Mouse (Mus musculus) midbrain, embryonic 16.5 days (tissue): ENCODE measurements around the gene Lfng. TPM values are rescaled to one million over a fixed set of nuclear protein-coding genes. Genes with fewer than 3 reads are reported as not detected.

Experiments used
- ATAC-seq: fragments of 200-750 bp; cut with Nextera tagmentation; 2 replicates; pipeline ENCODE4 v1.8.0; 2017; ENCODE audit warnings: moderate TSS enrichment
- H3K27ac ChIP-seq: fragments of 300-500 bp; sonication (generic); 2 replicates; pipeline ENCODE4 v1.5.1; 2014; ENCODE audit warnings: mild to moderate bottlenecking, low read length, mixed read lengths
- H3K27me3 ChIP-seq: fragments of 300-500 bp; sonication (generic); 2 replicates; pipeline ENCODE4 v1.6.1; 2014; ENCODE audit warnings: low read depth, low read length, mixed read lengths; ENCODE audit not compliant: control insufficient read depth, insufficient read depth
- H3K36me3 ChIP-seq: fragments of 300-500 bp; sonication (generic); 2 replicates; pipeline ENCODE4 v1.6.1; 2014; ENCODE audit warnings: mild to moderate bottlenecking, low read length, moderate library complexity, mixed read lengths; ENCODE audit not compliant: control insufficient read depth, insufficient read depth
- H3K4me1 ChIP-seq: fragments of 300-500 bp; sonication (generic); 2 replicates; pipeline ENCODE4 v1.6.1; 2014; ENCODE audit warnings: mild to moderate bottlenecking, low read length, mixed read lengths; ENCODE audit not compliant: control insufficient read depth, insufficient read depth
- H3K4me2 ChIP-seq: fragments of 300-500 bp; sonication (generic); 2 replicates; pipeline ENCODE4 v1.6.1; 2014; ENCODE audit warnings: mild to moderate bottlenecking, low read length, mixed read lengths
- H3K4me3 ChIP-seq: fragments of 300-500 bp; sonication (generic); 2 replicates; pipeline ENCODE4 v1.5.1; 2014; ENCODE audit warnings: low read depth, mild to moderate bottlenecking, low read length, moderate library complexity, mixed read lengths
- H3K9ac ChIP-seq: fragments of 300-500 bp; sonication (generic); 2 replicates; pipeline ENCODE4 v1.6.1; 2014; ENCODE audit warnings: low read depth, low read length, mixed read lengths
- H3K9me3 ChIP-seq: fragments of 300-500 bp; sonication (generic); replicated peaks from 2 replicates; pipeline ENCODE4 v1.6.1; 2014; ENCODE audit warnings: mild to moderate bottlenecking, low read length, mixed read lengths; ENCODE audit not compliant: control insufficient read depth, poor library complexity, severe bottlenecking
- WGBS: fragments of 180-500 bp; shearing (Covaris S2); extraction: QIAGEN DNeasy Blood & Tissue Kit; methylation state at CpG from one replicate; pipeline ENCODE4 v1.1.7; 2014; 5-methylcytosine and 5-hydroxymethylcytosine counted together
- polyA plus RNA-seq: library from polyadenylated mRNA; unstranded; fragments of >200 nt; fragmentation: Nextera tagmentation; extraction: Ambion mirVana; gene quantifications from 2 replicates; pipeline ENCODE4 v1.2.1, GENCODE M21; 2015

Lfng gene
- polyA plus RNA-seq, 1 experiment from 2014 or later, result 23.1 TPM

DNA sequence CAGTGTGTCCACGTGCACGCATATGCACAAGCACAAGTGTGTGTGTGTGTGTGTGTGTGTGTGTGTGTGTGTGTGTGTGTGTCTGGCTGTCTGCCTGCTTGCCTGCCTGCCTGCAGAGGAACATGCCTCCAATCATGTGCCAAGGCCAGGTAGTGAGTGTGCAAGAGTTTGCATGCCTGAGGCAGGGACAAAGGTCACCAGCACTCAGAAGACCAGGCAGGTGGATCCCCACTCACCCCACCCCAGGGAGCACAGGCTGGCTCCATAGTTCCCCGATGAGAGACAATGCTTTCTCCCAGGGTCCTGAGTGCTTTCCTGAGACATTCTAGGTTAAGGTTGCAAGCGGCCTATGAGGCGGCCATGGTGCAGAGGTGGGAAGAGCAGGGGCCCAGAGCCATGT, 17.1 kb downstream of the Lfng start:
- no peak overlapping the region for H3K27ac ChIP-seq
- no peak overlapping the region for H3K4me2 ChIP-seq
- no peaks in the 10 kb centered on the region for H3K9me3 ChIP-seq
- H3K4me3 ChIP-seq, result no peak overlapping the region
- ATAC-seq, result no peak
- H3K9ac ChIP-seq, result no peak overlapping the region
- H3K4me1 ChIP-seq, result no peaks in the 10 kb centered on the region
- no peaks in the 10 kb centered on the region for H3K27me3 ChIP-seq
- H3K36me3 ChIP-seq, result peaks cover 63% of the 10 kb centered on the region
- 97% methylated on average over 5 of the region's 5 CpGs for WGBS

DNA sequence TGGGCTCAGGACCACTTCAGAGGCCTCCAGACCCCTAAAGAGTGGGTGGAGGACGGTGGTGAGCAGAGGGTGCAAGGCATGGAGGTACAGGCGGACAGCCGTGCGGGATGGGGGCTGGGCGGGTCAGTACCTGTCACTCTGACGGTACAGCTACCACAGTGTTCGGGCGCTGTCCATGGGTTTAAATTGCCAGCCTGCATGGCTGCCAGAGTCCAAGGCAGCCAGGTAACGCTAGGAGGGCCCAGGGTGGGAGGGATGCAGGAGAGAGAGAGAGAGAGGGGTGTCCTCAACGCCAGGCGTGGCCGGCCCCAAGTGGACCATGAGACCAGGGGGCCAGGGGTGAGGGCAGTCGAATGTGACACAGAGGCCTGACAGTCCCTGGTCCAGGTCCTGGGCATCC, 17.8 kb downstream of the Lfng start:
- H3K4me1 ChIP-seq, result no peaks in the 10 kb centered on the region
- no peak for ATAC-seq
- WGBS, result 94% methylated on average over 13 of the region's 13 CpGs
- no peak overlapping the region for H3K4me3 ChIP-seq
- H3K9ac ChIP-seq, result no peak overlapping the region
- H3K27ac ChIP-seq, result no peak overlapping the region
- no peaks in the 10 kb centered on the region for H3K9me3 ChIP-seq
- H3K36me3 ChIP-seq, result peaks cover 70% of the 10 kb centered on the region
- H3K27me3 ChIP-seq, result no peaks in the 10 kb centered on the region
- no peak overlapping the region for H3K4me2 ChIP-seq

DNA sequence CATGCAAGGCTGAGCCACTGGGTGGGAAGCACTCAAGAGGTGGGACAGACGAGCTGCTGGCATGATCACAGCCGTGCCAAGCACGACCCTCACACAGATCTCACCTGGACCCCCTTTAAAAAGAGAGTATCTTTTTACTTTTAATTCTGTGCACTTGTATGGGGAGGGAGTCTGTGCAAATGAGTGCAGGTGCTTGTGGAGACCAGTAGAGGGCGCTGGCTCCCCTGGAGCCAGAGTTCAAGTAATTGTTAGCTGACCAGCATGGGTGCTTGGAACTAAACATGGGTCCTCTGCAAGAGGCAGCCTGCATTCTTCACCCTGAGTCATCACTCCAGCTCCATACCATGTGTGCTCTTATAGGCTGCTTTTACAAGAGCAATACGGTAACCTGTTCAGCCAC, 20.5 kb downstream of the Lfng start:
- no peak overlapping the region for H3K9ac ChIP-seq
- H3K4me2 ChIP-seq, result no peak overlapping the region
- H3K27ac ChIP-seq, result no peak overlapping the region
- 96% methylated on average over 5 of the region's 5 CpGs for WGBS
- H3K4me1 ChIP-seq, result no peaks in the 10 kb centered on the region
- ATAC-seq, result no peak
- H3K36me3 ChIP-seq, result peaks cover 81% of the 10 kb centered on the region
- H3K4me3 ChIP-seq, result no peak overlapping the region
- no peaks in the 10 kb centered on the region for H3K9me3 ChIP-seq
- H3K27me3 ChIP-seq, result no peaks in the 10 kb centered on the region

DNA sequence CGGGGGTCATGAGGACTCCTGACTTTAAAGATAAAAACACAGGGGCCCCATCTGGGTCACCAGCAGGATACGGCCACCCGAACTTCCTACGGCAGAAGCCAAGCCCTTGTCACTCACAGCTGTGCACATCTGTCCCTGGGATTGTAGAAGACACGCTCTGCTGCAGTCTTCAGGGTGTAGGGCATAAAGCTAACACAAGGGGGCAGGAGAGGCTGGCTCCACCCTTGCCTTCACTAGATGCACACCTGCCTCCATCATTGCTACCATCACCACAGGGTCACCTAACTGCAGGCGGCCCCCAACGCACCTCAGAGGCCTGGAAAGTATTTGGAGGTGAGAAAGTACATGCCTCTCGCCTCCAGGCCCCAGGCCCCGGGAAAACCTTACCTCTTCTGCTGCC, 21.9 kb downstream of the Lfng start:
- WGBS, result 94% methylated on average over 9 of the region's 9 CpGs
- Histone ChIP-seq H3K4me2 (no peak overlapping the region), H3K9me3 (no peaks in the 10 kb centered on the region), H3K27me3 (no peaks in the 10 kb centered on the region), H3K4me3 (no peak overlapping the region), H3K27ac (no peak overlapping the region), H3K9ac (no peak overlapping the region), H3K4me1 (no peaks in the 10 kb centered on the region), H3K36me3 (peaks cover 79% of the 10 kb centered on the region)
- no peak for ATAC-seq

DNA sequence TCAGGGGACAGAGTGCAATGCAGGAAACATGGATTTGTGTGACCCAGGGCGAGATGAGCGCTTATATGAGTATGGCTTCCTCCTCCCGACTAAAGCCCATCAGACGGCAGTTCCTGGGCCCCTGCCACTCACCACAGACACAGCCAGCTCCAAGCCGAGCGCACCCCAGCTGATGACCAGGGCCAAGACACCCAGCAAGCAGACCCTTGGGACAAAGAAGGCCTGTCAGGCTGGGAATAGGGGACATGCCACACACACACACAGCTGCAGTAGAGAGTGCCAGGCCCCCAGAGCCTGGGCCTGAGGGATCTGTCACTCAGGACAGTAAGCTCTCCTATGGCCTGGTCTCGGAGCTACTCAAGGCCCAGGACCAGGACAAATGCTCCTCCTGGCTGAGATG, 26.3 kb downstream of the Lfng start:
- H3K9ac ChIP-seq, result no peak overlapping the region
- ATAC-seq, result no peak
- 83% methylated on average over 7 of the region's 7 CpGs for WGBS

DNA sequence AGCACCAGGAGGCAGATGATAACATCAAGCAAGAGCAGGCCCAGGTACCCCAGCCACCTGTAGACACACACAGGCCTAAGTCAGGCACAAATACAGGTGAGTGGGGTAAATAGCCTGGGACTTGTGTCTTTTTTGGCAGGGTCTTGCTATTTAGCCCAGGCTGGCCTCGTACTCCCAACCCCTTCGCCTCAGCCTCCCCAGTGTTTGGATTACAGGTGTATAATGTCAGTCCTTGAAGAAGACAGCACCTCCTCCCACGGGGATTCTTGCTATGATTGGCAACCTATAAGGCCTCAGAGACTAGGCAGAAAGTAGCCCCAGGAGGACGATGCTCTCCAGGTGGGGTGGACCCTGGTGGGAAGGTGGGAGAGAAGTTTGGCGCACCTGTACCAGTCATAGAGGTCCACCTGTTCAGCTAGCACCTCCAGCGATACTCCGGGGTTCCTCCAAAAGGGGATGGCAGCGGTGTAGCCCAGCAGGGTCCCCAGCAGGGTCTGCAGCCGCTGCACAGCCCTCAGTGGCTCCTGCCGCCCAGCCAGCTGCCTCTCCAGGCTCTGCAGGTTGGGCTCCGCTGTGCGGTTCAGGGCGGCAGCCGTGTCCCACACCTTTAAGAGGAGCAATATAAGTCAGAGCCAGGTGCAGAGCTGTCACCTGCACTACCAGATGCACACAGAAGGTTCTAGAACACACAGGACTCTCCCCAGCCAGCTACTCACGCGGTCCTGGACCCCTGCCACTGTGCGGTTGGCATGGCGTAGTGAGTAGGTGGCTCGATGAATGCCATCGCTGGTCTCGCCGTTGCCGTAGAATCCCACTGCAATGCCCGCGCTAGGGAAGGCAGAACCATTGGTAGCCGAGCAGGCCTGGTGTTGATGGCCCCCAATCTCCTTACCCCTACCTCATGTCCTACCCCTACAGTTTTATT, 27.9 kb downstream of the Lfng start:
- H3K4me1 ChIP-seq, result peaks cover 11% of the 10 kb centered on the region; the same call in 1 of the 2 replicates
- H3K4me3 ChIP-seq, result no peak overlapping the region
- H3K4me2 ChIP-seq, result no peak overlapping the region
- no peak for ATAC-seq
- H3K27ac ChIP-seq, result no peak overlapping the region
- no peaks in the 10 kb centered on the region for H3K27me3 ChIP-seq
- no peaks in the 10 kb centered on the region for H3K9me3 ChIP-seq
- no peak overlapping the region for H3K9ac ChIP-seq
- 93% methylated on average over 26 of the region's 26 CpGs for WGBS
- peaks cover 43% of the 10 kb centered on the region for H3K36me3 ChIP-seq

More for the DNA sequence above, 26.3 kb downstream of the Lfng start:
- H3K36me3 ChIP-seq, result peaks cover 59% of the 10 kb centered on the region
- H3K27me3 ChIP-seq, result no peaks in the 10 kb centered on the region
- no peak overlapping the region for H3K4me2 ChIP-seq
- H3K4me3 ChIP-seq, result no peak overlapping the region
- no peaks in the 10 kb centered on the region for H3K9me3 ChIP-seq
- peaks cover 9% of the 10 kb centered on the region; the same call in 1 of the 2 replicates for H3K4me1 ChIP-seq
- no peak overlapping the region for H3K27ac ChIP-seq

DNA sequence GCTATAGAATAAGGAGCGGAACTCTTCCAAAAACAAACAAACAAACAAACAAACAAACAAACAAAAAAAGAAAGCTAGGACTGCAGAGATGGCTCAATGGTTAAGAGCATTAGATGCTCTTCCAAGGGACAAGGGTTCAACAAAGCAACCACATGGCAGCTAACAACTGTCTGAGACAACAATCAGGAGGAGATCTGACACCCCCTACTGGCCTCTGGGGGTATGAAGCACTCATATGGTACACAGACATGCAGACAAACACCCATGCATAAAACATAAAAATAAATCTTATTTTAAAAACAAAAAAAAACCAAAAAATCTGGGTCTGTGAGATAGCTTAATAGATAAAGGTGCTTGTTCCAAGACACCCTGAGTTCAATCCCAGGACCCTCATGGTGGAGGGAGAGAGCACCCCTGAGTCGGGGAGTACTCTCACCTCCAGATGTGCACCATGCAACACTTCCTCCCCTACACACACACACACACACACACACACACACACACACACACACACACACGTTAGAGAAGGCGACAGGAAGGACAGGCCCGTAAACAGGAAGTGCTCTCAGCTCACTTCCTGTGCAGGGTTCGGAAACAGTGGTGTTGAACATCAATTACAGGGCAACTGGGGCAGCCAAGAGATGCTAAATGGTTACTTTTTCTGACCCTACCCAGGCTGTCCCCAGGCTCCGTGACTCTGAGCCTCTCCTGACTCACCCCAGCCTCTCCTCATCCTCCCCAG, 29.4 kb downstream of the Lfng start:
- H3K4me3 ChIP-seq, result no peak overlapping the region
- peaks cover 35% of the 10 kb centered on the region; the same call in 1 of the 2 replicates for H3K36me3 ChIP-seq
- no peak overlapping the region for H3K9ac ChIP-seq
- no peak overlapping the region for H3K4me2 ChIP-seq
- 97% methylated on average over 7 of the region's 7 CpGs for WGBS
- ATAC-seq, result no peak
- no peaks in the 10 kb centered on the region for H3K27me3 ChIP-seq
- H3K27ac ChIP-seq, result peak overlapping the region; percentile 38; the same call in 1 of the 2 replicates
- peaks cover 19% of the 10 kb centered on the region; the same call in 1 of the 2 replicates for H3K4me1 ChIP-seq
- no peaks in the 10 kb centered on the region for H3K9me3 ChIP-seq

DNA sequence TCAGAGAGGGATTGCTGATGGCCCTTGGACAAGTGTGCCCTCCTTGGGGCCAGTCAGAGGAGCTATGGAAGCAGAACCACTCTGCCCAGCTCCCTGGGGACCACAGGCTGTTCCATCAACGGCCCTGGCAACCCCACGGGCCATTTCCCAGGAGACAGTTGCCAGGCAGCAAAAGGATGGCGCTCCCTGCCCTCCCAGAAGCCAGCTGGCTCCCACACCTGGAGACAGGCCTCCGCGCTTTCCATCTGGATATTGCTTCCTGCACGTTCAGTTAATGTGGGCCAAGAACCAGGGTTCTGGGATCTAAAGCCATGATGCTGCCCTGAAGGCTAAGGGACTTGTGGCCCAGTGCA, 29.9 kb downstream of the Lfng start:
- Histone ChIP-seq H3K9ac (no peak overlapping the region), H3K4me1 (peaks cover 23% of the 10 kb centered on the region; the same call in 1 of the 2 replicates), H3K36me3 (peaks cover 32% of the 10 kb centered on the region; the same call in 1 of the 2 replicates), H3K27me3 (no peaks in the 10 kb centered on the region), H3K27ac (peak overlapping the region; percentile 38; the same call in 1 of the 2 replicates), H3K4me2 (no peak overlapping the region), H3K4me3 (no peak overlapping the region), H3K9me3 (no peaks in the 10 kb centered on the region)
- 61% methylated on average over 6 of the region's 6 CpGs for WGBS
- no peak for ATAC-seq

DNA sequence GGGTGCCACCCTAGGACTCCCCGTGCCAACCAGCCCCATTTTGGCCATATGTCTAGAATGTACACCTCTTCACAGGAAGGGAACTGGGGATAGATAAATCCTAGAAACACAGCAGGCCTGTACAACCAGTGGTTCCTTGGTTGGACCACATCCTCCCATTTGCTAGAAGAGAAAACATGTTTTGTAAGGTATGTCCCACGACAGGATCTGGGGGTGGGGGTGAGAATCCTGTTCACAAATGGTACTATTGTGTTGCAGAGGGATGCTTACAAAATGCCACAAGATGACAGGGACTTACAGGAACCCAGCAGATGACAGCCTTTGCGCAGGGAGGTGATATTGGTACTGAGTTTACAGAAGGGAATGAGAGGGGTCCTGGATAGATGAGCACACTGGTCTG, 30.9 kb downstream of the Lfng start:
- H3K4me2 ChIP-seq, result no peak overlapping the region
- 91% methylated on average over 3 of the region's 3 CpGs for WGBS
- no peak overlapping the region for H3K4me3 ChIP-seq
- no peaks in the 10 kb centered on the region for H3K9me3 ChIP-seq
- H3K27ac ChIP-seq, result no peak overlapping the region
- H3K36me3 ChIP-seq, result peaks cover 25% of the 10 kb centered on the region; the same call in 1 of the 2 replicates
- H3K9ac ChIP-seq, result no peak overlapping the region
- H3K4me1 ChIP-seq, result peaks cover 29% of the 10 kb centered on the region
- ATAC-seq, result no peak
- H3K27me3 ChIP-seq, result no peaks in the 10 kb centered on the region
